Mouse (Mus musculus) erythroblast, embryonic 14.5 days (primary cell): ENCODE results near the gene Ttc39a.

Experiments used
- GATA1 ChIP-seq: IDR thresholded peaks from 2 replicates; pipeline ENCODE4 v1.6.1; 2012; ENCODE audit warnings: low read length, inconsistent platforms, mixed read lengths
- TAL1 ChIP-seq: IDR thresholded peaks from 3 replicates; pipeline ENCODE4 v1.6.1; 2012; ENCODE audit warnings: low read length, inconsistent platforms, mixed read lengths

DNA sequence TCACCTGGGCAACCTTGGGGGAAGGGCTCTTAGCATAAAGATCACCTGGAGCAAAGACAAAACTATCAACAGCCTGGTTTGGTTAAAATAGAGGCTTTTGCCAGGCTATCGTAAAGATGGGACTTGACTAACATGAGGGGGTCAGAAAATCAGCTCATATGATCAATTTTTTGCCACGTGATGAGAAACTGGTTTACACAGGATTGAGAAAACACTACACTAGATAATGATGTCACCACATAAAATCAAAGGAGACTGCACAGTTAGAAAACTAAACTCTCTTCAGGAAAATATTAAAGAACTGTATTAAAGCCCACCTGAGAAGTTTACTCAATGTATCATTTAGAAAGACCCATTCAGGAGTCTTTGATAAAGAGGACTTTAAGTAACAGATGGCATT, 68.7 kb downstream of the Ttc39a start:
- TF ChIP-seq GATA1 (no peak), TAL1 (no peak)
